Mouse (Mus musculus): ENCODE results near the gene Sirpa. TPM values are rescaled to one million over a fixed set of nuclear protein-coding genes. Genes with fewer than 3 reads are reported as not detected.

Gene Sirpa
- polyA plus RNA-seq, 1 experiment from 2014 or later, result 2,259 TPM

DNA sequence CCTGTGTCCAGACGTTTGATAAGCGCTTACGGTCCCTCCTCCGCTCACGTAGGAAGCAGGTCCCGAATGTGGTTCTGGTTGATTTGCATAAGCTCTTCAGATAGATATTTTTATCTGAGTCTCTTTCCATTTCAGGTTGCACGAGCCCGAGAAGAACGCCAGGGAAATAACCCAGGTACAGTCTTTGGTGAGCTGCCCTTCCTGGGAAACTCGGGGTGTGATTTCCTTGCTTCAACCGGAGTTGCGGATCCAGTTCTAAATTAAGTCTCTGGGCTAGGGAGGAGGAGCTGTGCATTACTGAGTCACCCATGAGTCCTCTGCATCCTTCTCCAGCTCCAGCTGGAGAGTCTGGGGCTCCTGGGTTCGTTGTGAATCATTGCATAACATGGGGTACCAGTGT is 35.2 kb downstream of the Sirpa start:
- Histone ChIP-seq H3K79me2 (ENCODE audit: inconsistent target) (peaks cover 45% of the 10 kb centered on the region), H3K36me3 (ENCODE audit: inconsistent target) (peaks cover 92% of the 10 kb centered on the region), H3K27ac (no peak overlapping the region), H3K4me3 (ENCODE audit: inconsistent target) (no peak overlapping the region)
- 95% methylated on average over 12 of the region's 13 CpGs for WGBS (ENCODE audit: missing documents)

- WGBS (ENCODE audit: missing documents), result 96% methylated on average over 6 of the region's 6 CpGs
- Histone ChIP-seq H3K4me3 (ENCODE audit: inconsistent target) (no peak overlapping the region), H3K79me2 (ENCODE audit: inconsistent target) (peaks cover 37% of the 10 kb centered on the region; the same call in 1 of the 2 replicates), H3K27ac (no peak overlapping the region), H3K36me3 (ENCODE audit: inconsistent target) (peaks cover 84% of the 10 kb centered on the region)
Observed at GRCm38 (mm10) chr2:129628456-129629185, 36.0 kb downstream of the Sirpa start.

DNA sequence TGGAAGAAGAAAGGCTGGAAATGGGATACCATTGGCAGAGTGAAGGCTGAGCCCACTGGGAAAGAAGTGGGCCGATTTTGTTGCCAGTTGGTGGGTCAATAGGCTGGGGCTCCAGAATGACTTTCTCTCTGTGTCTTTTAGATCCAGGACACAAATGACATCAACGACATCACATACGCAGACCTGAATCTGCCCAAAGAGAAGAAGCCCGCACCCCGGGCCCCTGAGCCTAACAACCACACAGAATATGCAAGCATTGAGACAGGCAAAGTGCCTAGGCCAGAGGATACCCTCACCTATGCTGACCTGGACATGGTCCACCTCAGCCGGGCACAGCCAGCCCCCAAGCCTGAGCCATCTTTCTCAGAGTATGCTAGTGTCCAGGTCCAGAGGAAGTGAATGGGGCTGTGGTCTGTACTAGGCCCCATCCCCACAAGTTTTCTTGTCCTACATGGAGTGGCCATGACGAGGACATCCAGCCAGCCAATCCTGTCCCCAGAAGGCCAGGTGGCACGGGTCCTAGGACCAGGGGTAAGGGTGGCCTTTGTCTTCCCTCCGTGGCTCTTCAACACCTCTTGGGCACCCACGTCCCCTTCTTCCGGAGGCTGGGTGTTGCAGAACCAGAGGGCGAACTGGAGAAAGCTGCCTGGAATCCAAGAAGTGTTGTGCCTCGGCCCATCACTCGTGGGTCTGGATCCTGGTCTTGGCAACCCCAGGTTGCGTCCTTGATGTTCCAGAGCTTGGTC is 37.3 kb downstream of the Sirpa start:
- no peak overlapping the region for H3K4me3 ChIP-seq (ENCODE audit: inconsistent target)
- no peak overlapping the region for H3K27ac ChIP-seq
- peaks cover 70% of the 10 kb centered on the region for H3K36me3 ChIP-seq (ENCODE audit: inconsistent target)
- WGBS (ENCODE audit: missing documents), result 90% methylated on average over 13 of the region's 15 CpGs
- H3K79me2 ChIP-seq (ENCODE audit: inconsistent target), result peaks cover 24% of the 10 kb centered on the region; the same call in 1 of the 2 replicates

DNA sequence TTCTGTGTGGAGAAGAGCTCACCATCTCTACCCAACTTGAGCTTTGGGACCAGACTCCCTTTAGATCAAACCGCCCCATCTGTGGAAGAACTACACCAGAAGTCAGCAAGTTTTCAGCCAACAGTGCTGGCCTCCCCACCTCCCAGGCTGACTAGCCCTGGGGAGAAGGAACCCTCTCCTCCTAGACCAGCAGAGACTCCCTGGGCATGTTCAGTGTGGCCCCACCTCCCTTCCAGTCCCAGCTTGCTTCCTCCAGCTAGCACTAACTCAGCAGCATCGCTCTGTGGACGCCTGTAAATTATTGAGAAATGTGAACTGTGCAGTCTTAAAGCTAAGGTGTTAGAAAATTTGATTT is 37.9 kb downstream of the Sirpa start:
- WGBS (ENCODE audit: missing documents), result 96% methylated on average over 3 of the region's 3 CpGs
- peaks cover 18% of the 10 kb centered on the region; the same call in 1 of the 2 replicates for H3K79me2 ChIP-seq (ENCODE audit: inconsistent target)
- no peak overlapping the region for H3K27ac ChIP-seq
- no peak overlapping the region for H3K4me3 ChIP-seq (ENCODE audit: inconsistent target)
- H3K36me3 ChIP-seq (ENCODE audit: inconsistent target), result peaks cover 65% of the 10 kb centered on the region

DNA sequence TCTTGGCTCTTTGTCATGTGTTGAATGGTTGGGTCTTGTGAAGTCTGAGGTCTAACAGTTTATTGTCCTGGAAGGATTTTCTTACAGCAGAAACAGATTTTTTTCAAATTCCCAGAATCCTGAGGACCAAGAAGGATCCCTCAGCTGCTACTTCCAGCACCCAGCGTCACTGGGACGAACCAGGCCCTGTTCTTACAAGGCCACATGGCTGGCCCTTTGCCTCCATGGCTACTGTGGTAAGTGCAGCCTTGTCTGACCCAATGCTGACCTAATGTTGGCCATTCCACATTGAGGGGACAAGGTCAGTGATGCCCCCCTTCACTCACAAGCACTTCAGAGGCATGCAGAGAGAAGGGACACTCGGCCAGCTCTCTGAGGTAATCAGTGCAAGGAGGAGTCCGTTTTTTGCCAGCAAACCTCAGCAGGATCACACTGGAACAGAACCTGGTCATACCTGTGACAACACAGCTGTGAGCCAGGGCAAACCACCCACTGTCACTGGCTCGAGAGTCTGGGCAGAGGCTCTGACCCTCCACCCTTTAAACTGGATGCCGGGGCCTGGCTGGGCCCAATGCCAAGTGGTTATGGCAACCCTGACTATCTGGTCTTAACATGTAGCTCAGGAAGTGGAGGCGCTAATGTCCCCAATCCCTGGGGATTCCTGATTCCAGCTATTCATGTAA is 38.5 kb downstream of the Sirpa start:
- H3K79me2 ChIP-seq (ENCODE audit: inconsistent target), result peaks cover 13% of the 10 kb centered on the region; the same call in 1 of the 2 replicates
- no peak overlapping the region for H3K27ac ChIP-seq
- WGBS (ENCODE audit: missing documents), result 95% methylated on average over 7 of the region's 7 CpGs
- H3K4me3 ChIP-seq (ENCODE audit: inconsistent target), result no peak overlapping the region
- H3K36me3 ChIP-seq (ENCODE audit: inconsistent target), result peaks cover 59% of the 10 kb centered on the region

GRCm38 (mm10) chr2:129632324-129632723 is 39.7 kb downstream of the Sirpa start:
- Histone ChIP-seq H3K79me2 (ENCODE audit: inconsistent target) (peaks cover 2% of the 10 kb centered on the region; the same call in 1 of the 2 replicates), H3K4me3 (ENCODE audit: inconsistent target) (no peak overlapping the region), H3K36me3 (ENCODE audit: inconsistent target) (peaks cover 47% of the 10 kb centered on the region), H3K27ac (peak overlapping the region; percentile 59)
- 93% methylated on average over 7 of the region's 7 CpGs for WGBS (ENCODE audit: missing documents)

DNA sequence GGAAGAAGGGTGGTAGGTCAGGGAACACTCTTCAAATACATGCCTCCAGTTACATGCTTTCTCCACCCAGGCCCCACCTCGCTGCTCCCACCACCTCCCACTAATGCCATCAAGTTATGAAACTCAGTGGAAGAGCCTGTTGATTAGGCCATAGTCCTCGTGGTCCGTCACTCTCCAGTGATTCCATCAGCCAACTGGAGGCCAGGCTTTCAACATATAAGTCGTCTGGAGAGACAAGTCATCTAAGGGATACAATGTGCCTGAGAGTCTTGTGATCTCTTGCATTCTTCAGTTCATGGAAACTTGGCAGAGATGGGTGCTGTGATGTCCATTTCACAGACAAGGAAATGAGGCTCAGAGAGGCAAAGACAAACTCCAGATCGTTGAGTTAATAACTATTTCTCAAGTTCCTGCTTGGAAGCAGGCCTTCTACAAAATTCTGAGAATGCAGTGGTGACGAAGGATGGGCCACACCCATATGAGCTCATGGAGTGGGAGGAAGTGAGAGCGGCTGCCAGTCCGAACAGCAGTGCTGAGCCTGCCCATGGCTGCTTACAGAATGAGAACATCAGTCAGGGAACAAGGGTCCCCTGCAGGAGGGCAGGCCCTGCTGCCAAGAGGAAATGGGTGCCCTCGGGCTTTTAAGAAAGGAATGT is 40.6 kb downstream of the Sirpa start:
- peak overlapping the region; percentile 59 for H3K27ac ChIP-seq
- WGBS (ENCODE audit: missing documents), result 27% methylated on average over 7 of the region's 9 CpGs

GRCm38 (mm10) chr2:129633982-129634381 is 41.3 kb downstream of the Sirpa start:
- WGBS (ENCODE audit: missing documents), result 81% methylated on average over 3 of the region's 3 CpGs
- H3K27ac ChIP-seq, result peak overlapping the region; percentile 59; the same call in 1 of the 2 replicates
- H3K4me3 ChIP-seq (ENCODE audit: inconsistent target), result no peak overlapping the region
- H3K79me2 ChIP-seq (ENCODE audit: inconsistent target), result no peaks in the 10 kb centered on the region
- H3K36me3 ChIP-seq (ENCODE audit: inconsistent target), result peaks cover 30% of the 10 kb centered on the region

More for the DNA sequence above, 40.6 kb downstream of the Sirpa start:
- Histone ChIP-seq H3K4me3 (ENCODE audit: inconsistent target) (no peak overlapping the region), H3K79me2 (ENCODE audit: inconsistent target) (no peaks in the 10 kb centered on the region), H3K36me3 (ENCODE audit: inconsistent target) (peaks cover 38% of the 10 kb centered on the region)

- Histone ChIP-seq H3K4me3 (ENCODE audit: inconsistent target) (no peak overlapping the region), H3K79me2 (ENCODE audit: inconsistent target) (no peaks in the 10 kb centered on the region), H3K27ac (no peak overlapping the region), H3K36me3 (ENCODE audit: inconsistent target) (no peaks in the 10 kb centered on the region)
- WGBS (ENCODE audit: missing documents), result 73% methylated on average over 4 of the region's 4 CpGs
Observed at GRCm38 (mm10) chr2:129652616-129653015, 60.0 kb downstream of the Sirpa start.

GRCm38 (mm10) chr2:129653632-129654031 is 61.0 kb downstream of the Sirpa start:
- WGBS (ENCODE audit: missing documents), result 90% methylated on average over 2 of the region's 2 CpGs
- no peak overlapping the region for H3K4me3 ChIP-seq (ENCODE audit: inconsistent target)
- no peak overlapping the region for H3K27ac ChIP-seq
- H3K36me3 ChIP-seq (ENCODE audit: inconsistent target), result no peaks in the 10 kb centered on the region
- H3K79me2 ChIP-seq (ENCODE audit: inconsistent target), result no peaks in the 10 kb centered on the region

DNA sequence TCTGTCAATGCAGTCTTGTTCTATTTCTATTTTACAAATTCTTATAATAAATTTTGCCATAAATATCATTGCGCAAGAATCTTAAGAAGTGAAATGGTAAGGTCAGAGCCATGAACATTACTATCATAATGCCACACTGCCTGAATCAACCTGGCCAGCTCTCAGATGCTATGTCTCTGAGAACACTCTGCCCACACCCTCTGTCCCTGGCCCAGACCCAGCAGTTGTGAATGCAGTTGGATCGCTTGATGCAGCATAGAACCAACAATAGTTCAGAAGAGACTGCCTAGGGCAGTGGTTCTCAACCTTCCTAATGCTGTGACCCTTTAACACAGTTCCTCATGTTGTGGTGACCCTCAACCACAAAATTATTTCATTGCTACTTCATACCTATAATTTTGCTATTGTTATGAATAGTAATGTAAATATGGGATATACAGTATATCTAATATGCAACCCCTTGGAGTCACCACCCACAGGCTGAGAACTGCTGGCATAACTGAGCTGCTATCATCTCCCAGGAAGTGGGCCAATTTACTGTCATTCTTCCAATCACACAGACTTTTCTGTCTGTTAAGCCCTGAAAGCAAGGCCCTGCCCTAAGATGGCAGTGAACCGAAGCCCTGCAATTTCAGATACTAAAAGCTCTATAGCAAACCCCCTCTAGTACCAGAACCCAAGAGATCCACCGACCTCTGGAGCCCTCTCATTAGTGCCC is 61.8 kb downstream of the Sirpa start:
- WGBS (ENCODE audit: missing documents), result 94% methylated on average over 4 of the region's 4 CpGs
- H3K36me3 ChIP-seq (ENCODE audit: inconsistent target), result no peaks in the 10 kb centered on the region
- H3K4me3 ChIP-seq (ENCODE audit: inconsistent target), result no peak overlapping the region
- no peak overlapping the region for H3K27ac ChIP-seq
- H3K79me2 ChIP-seq (ENCODE audit: inconsistent target), result no peaks in the 10 kb centered on the region

GRCm38 (mm10) chr2:129655033-129655432 is 62.4 kb downstream of the Sirpa start:
- Histone ChIP-seq H3K36me3 (ENCODE audit: inconsistent target) (no peaks in the 10 kb centered on the region), H3K79me2 (ENCODE audit: inconsistent target) (no peaks in the 10 kb centered on the region), H3K4me3 (ENCODE audit: inconsistent target) (no peak overlapping the region), H3K27ac (no peak overlapping the region)
- 97% methylated on average over 4 of the region's 4 CpGs for WGBS (ENCODE audit: missing documents)

DNA sequence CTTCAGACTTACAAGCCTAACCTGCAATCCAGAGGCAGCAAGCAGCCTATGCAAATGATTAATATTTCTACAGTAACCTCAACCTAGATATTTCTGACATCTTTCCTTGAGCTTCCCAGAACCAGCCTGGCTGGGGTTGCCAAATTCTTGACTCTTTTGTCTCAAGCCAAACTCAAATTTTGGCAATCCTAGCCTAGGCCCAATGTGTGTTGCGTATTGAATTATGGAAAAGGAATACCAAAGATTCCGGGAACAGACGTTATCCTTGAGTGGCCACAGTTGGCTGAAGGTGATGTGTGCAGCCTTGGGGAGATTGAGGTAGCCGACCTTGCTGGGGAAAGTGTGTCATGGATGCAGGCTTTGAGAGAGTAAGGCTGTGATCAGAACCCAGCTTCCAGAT is 66.2 kb downstream of the Sirpa start:
- H3K36me3 ChIP-seq (ENCODE audit: inconsistent target), result no peaks in the 10 kb centered on the region
- H3K79me2 ChIP-seq (ENCODE audit: inconsistent target), result no peaks in the 10 kb centered on the region
- no peak overlapping the region for H3K27ac ChIP-seq
- 97% methylated on average over 4 of the region's 4 CpGs for WGBS (ENCODE audit: missing documents)
- no peak overlapping the region for H3K4me3 ChIP-seq (ENCODE audit: inconsistent target)

GRCm38 (mm10) chr2:129660020-129660419 is 67.4 kb downstream of the Sirpa start:
- 66% methylated on average over 6 of the region's 6 CpGs for WGBS (ENCODE audit: missing documents)
- Histone ChIP-seq H3K27ac (no peak overlapping the region), H3K79me2 (ENCODE audit: inconsistent target) (no peaks in the 10 kb centered on the region), H3K4me3 (ENCODE audit: inconsistent target) (no peak overlapping the region), H3K36me3 (ENCODE audit: inconsistent target) (no peaks in the 10 kb centered on the region)
